Mouse (Mus musculus): Measurements from ENCODE around the gene Trim17. TPM values are rescaled to one million over a fixed set of nuclear protein-coding genes. Genes with fewer than 3 reads are reported as not detected.
A peak's percentile ranks its signal among the peaks of the same experiment; 100 is the strongest.
"Not testable (repeated sequence)": the region's sequence is repeated elsewhere in the genome, so short reads cannot be mapped to it uniquely, and the experiment has no call there.

Trim17 gene
- total RNA-seq, 2 experiments from 2014 or later, result 3.9 to 4.3 TPM

- intact Hi-C loops (cut with DNase I), result no loop called here
- DNase-seq (ENCODE audit: low spot score in 2 of 2), result no peak
These were observed 10.3 kb upstream of the Trim17 start for GRCm38 (mm10) chr11:58944136-58944535.

GRCm38 (mm10) chr11:58947306-58947705 lies 7.2 kb upstream of the Trim17 start:
- no peak for DNase-seq (ENCODE audit: low spot score in 2 of 2)
- intact Hi-C loops (cut with DNase I), result no loop called here

DNA sequence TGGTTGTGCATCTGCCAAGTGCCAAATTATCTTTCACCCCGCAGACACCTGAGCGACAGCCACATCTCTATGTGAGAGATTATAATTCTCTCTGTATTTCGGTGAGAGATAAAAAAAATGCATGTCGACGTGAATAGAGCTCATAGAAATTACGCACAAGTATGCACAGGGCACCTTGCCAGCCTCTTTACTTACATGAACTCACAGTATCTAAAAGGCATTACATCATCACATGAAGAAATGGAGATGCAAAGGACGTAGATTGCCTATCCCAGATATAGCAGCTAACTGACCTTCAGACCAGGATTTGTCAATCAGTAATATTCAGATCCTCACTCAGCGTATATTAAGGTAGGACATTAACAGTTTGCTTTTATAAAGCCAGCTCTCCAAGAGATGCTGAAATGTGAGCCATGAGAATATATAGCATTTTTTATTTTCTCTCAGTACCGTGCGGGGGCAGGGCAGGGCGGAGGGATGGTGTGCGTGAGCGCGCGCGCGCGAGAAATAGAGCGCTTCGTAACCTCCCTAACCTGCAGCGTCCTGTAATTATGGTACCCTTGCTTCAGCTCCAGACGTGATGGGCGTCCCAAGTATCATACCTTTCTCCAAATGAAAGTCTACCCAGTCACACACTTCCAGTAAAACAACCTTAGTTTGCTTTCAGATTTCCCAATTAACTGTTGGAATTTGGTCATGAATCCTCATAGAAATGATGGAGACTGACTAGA lies 6.5 kb upstream of the Trim17 start:
- peak; percentile 64 to 84 for DNase-seq (ENCODE audit: low spot score in 2 of 2)
- intact Hi-C loops (cut with DNase I), result no loop called here

GRCm38 (mm10) chr11:58948542-58949479 lies 5.7 kb upstream of the Trim17 start, which contains the start of gene Hist3h2ba:
Gene Hist3h2ba, plus strand, starts transcription at chr11:58948920.
- intact Hi-C loops (cut with DNase I), result no loop called here
- DNase-seq (ENCODE audit: low spot score in 2 of 2), result peak; percentile 84 to 96

DNA sequence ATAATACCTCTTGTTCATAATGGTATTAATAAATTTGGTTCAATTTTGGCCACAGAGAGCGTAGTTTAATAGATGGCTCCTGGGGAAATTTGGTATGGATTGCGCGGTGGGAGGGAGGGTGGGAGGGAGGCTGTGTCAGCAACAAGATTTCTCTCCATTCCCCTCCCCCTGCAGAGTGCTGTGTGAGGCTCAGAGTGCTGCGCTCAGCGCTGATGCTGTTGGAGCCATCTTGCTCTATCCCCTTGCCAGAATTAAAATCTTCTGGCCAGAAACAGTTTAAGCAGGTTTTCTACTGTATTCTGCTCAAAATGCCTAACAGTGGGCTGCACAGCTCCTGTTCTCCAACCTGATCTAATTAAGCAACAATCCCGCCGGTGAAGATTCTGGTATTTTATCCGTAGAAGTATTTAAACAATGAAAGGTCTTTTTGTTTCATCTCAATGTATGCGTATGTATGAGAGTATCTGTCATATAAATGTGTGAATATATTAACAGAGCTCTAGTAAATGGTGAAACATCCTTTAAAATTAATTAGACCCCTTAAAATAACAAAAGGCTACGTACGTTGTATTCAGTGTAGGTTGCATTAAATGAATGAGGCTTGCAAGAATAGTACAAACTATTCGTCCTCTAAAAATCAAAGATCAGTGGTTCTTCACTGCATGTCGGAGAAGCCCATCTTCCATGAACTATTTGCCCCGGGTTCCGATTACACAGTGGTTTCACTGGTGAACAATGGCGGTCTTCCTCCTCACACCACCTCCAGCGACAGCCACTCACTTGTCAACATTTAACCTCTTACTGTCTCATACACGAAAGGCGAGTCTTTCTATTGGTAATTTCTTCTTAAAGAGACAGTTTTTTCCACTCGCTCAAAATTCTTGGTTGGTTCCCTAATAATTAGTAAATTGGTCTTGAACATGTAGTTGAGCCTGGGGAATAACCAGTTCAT lies 4.7 kb upstream of the Trim17 start:
- intact Hi-C loops (cut with DNase I), result no loop called here
- DNase-seq (ENCODE audit: low spot score in 2 of 2), result peak; percentile 74 to 89

GRCm38 (mm10) chr11:58951210-58951609 lies 3.3 kb upstream of the Trim17 start:
- intact Hi-C loops (cut with DNase I), result no loop called here
- no peak for DNase-seq (ENCODE audit: low spot score in 2 of 2)

DNA sequence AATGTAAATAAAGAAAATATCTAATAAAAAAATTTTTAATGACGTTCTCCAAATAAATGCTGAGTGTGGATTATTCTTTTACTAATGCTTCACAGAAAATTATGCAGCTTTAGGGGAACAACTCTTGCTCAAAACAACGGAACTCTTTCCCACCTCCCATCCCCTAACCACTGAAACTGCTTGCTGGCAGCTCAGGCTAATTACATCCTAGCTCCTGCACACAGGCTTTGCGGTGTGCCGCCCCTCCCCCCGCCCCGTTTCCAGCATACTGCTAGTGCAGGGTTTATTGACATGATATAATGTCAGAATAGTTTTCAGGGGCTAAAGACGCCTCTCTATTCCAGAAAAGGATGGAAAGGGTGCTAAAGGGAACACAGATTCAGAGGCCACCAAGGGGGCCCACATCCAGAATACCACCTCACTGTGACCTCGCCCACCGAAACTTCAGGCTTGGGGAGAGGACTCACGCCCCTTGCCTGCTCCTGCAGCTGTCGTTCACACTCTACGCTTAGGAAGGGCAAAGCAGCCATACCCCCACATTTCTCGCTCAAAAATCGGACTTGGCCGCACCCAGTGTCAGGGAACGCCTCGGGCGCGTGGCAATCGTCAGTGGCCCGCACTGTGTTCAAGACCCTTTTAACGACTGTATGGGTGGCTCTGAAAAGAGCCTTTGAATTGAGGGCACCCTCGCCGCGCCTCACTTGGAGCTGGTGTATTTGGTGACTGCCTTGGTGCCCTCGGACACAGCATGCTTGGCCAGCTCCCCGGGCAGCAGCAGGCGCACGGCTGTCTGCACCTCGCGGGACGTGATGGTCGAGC lies 925 bp upstream of the Trim17 start:
- no peak for DNase-seq (ENCODE audit: low spot score in 2 of 2)
- intact Hi-C loops (cut with DNase I), result no loop called here

DNA sequence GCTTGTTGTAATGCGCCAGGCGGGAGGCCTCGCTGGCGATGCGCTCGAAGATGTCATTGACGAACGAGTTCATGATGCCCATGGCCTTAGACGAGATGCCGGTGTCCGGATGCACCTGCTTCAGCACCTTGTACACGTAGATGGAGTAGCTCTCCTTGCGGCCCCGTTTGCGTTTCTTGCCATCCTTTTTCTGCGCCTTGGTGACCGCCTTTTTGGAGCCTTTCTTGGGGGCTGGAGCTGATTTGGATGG lies 390 bp upstream of the Trim17 start:
- intact Hi-C loops (cut with DNase I); DNase-seq (ENCODE audit: low spot score in 2 of 2): not testable (repeated sequence)

DNA sequence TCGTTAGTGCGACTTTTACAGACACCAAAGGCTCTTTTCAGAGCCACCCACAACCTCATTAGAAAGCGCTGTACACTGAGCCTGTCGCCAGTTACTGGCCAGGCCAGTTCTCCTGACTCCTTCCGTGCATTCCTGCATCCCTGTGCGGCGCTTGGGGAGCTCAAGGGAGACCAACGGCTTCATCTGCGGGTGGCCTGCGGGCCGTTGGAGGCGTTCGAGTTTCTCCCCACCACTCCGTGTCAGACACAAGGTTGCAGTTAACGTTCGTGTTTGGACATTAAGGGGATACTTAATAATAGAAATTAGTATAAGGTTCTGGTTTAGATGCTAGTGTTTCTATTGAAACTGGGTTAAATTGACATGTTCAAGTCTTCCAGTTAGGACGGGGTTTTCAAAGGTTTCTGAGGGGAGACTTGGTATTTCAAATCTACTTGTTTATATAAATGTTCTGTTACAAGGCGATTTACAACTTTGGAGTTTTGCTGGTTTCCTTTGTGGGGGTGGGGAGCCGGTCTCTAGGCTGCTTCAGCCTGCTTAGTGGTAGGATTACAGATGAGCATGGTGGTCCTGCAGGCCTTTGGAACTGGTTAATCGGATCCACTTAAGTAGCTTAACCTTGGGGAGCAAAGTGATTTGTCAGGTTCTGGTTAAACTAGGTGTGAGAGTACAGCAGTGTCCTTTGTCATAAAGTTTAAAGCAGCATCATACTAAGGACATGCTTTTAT lies 820 bp downstream of the Trim17 start:
- intact Hi-C loops (cut with DNase I), result no loop called here
- no peak for DNase-seq (ENCODE audit: low spot score in 2 of 2)

DNA sequence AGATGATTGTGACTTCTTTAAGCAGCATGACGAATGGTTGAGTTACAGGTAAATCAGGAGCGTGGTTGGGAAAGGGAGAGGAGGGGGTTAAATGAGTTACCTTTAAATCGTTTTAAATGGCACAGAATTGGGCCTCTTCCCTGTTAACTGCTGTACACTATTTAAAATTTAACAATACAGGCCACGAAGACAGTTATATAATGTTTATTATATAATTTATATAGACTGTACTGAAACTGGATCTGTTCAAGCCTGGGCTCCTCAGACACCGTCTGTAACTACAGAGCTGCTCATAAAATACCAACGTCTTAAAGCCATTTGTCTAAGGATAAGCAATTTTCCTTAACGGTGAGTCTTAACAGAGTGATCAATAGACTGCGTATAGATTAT lies 1.4 kb downstream of the Trim17 start:
- intact Hi-C loops (cut with DNase I), result no loop called here
- DNase-seq (ENCODE audit: low spot score in 2 of 2), result no peak

DNA sequence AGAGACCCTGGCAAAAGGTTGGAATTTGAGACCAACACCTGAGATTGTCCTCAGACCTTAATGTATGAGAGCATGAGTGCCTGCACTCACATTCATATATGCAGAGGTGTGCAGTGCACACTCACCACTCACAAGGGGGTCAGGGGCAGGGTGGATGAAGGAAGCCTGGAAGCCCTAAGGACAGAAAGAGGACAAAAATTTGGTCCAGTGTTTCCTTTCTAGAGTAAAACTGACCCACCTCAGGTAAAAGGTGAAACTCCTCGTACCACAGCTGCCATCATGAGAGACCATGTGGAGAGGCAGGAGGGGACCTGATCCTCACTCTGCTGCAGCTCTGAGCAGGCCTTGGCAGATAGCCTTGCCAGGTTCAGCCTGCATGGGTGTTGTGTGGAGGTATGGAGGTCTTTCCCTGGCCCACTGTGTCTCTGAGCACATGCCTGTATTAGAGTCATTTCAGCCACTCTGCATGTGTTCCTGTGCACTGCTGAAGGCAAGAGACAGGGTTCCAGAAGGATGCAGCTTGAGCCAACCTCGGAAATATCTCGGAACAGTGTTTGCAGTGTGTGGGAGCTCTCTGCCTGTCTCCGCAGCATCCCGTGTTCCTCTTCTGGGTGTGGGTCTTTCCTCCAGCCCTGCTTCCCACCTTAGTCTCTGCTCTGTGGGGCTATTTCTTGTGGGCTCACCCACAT lies 2.9 kb downstream of the Trim17 start:
- intact Hi-C loops (cut with DNase I), result no loop called here
- peak in 1 of 2 experiments; percentile 49 for DNase-seq (ENCODE audit: low spot score in 2 of 2)

- intact Hi-C loops (cut with DNase I), result no loop called here
- no peak for DNase-seq (ENCODE audit: low spot score in 2 of 2)
These were observed 4.1 kb downstream of the Trim17 start for GRCm38 (mm10) chr11:58958536-58958935.

DNA sequence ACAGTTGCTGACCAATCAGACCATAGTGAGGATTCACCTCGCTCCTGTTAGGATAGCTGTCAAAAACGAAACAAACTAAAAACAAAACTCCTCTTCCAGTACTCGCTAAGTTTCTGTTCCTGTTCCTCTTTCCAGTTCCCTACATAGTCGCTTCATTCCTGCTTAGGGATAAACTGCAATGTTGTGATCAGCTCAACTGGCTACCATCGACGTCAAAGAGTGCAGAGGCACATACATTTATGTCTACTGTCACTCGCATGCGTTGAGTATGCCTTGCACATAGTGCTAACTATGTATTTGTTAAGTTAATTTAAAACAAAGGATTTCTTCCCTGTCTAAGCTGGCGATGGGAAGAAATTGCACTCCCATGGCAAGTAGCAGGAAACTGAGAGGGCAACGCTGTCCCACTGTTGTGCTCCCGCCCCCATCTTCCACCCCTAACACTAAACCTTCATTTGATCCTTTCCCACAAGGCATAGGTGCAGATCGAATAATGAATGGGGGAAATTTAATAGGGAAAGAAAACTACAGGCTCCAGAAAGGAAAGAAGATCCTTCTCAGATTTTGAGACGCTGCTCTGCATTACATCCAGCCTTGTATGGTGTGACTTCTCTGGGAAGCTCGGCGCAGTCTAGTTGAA lies 4.8 kb downstream of the Trim17 start:
- intact Hi-C loops (cut with DNase I), result no loop called here
- DNase-seq (ENCODE audit: low spot score in 2 of 2), result no peak

DNA sequence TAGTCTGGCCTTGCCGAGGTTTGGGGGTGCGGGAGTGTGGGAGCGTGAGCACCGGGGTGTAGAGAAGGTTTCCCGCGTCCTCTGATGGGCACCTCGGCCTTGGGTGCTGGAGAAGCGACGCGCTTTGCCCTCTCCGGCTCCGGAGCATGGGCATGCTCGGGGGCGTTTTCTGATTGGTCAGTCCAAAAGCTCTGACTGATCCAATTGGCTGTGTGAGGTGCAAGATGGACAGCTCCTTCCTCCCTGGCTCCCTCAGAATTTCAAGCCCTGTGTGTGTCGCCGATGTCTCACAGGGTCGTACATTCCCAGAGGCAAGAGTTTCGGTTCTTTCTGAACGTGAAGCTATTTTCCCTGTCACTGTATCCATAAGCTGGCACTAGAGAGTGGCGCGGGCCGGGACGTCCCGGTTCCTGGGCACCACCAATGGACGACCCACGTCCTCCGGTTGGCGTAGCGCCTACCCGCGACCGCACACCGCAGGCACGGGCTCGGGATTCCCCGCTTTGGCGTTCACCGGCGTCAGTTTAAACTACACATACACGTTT lies 5.5 kb downstream of the Trim17 start:
- intact Hi-C loops (cut with DNase I), result loop anchor here (10.0 kb wide), 1 partner anchor 335 kb away; the partner anchor contains the start of gene Wnt3a
- peak; percentile 73 to 80 for DNase-seq (ENCODE audit: low spot score in 2 of 2)

GRCm38 (mm10) chr11:58961364-58962177 lies 7.1 kb downstream of the Trim17 start:
- DNase-seq (ENCODE audit: low spot score in 2 of 2), result no peak
- intact Hi-C loops (cut with DNase I), result loop anchor here (10.0 kb wide), 1 partner anchor 333 kb away; the partner anchor contains the start of gene Wnt3a

GRCm38 (mm10) chr11:58963543-58963942 lies 9.1 kb downstream of the Trim17 start:
- intact Hi-C loops (cut with DNase I), result loop anchor here (10.0 kb wide), 1 partner anchor 331 kb away; the partner anchor contains the start of gene Wnt3a
- no peak for DNase-seq (ENCODE audit: low spot score in 2 of 2)
